Mouse (Mus musculus) layer of hippocampus, adult 2 months (tissue): Measurements from ENCODE around the gene Batf. TPM values are rescaled to one million over a fixed set of nuclear protein-coding genes. Genes with fewer than 3 reads are reported as not detected.

Experiments
- DNase-seq, 2 experiments: peaks; one replicate each; pipeline ENCODE4 v3.0.0; 2022; ENCODE audit warnings: low spot score in 2 of 2
- H3K27ac ChIP-seq: fragments of 200-600 bp; 2 replicates; pipeline ENCODE4 v1.8.1; 2022
- H3K4me3 ChIP-seq: fragments of 200-600 bp; 2 replicates; pipeline ENCODE4 v1.8.1; 2022; ENCODE audit warnings: mild to moderate bottlenecking
- CTCF ChIP-seq: fragments of 200-600 bp; conservative IDR thresholded peaks from 2 replicates; pipeline ENCODE4 v1.8.1; 2022; ENCODE audit warnings: antibody characterized with exemption, mild to moderate bottlenecking, moderate library complexity
- total RNA-seq, 2 experiments: library from RNA; stranded (reverse); gene quantifications; 2 replicates each; pipeline ENCODE4 v1.2.3; 2021

Batf gene
- total RNA-seq, 2 experiments from 2014 or later = 0.41 to 0.64 TPM

- Histone ChIP-seq H3K27ac (no peak overlapping the region), H3K4me3 (no peak overlapping the region)
- DNase-seq = no peak
- no peak for TF ChIP-seq CTCF
These were observed 38.8 kb downstream of the Batf start for GRCm38 (mm10) chr12:85725306-85725705.

GRCm38 (mm10) chr12:85726729-85727397 lies 40.4 kb downstream of the Batf start:
- Histone ChIP-seq H3K4me3 (no peak overlapping the region), H3K27ac (no peak overlapping the region)
- no peak for DNase-seq
- no peak for TF ChIP-seq CTCF

GRCm38 (mm10) chr12:85728181-85728580 lies 41.7 kb downstream of the Batf start:
- H3K27ac ChIP-seq = no peak overlapping the region
- H3K4me3 ChIP-seq = no peak overlapping the region
- no peak for DNase-seq
- TF ChIP-seq CTCF = no peak

GRCm38 (mm10) chr12:85729022-85729944 lies 42.8 kb downstream of the Batf start:
- DNase-seq = peak; percentile 32 to 67
- Histone ChIP-seq H3K27ac (no peak overlapping the region), H3K4me3 (no peak overlapping the region; the same call in 1 of the 2 replicates)
- TF ChIP-seq CTCF = peak; percentile 98

GRCm38 (mm10) chr12:85729945-85730290 lies 43.4 kb downstream of the Batf start:
- no peak overlapping the region for H3K4me3 ChIP-seq
- no peak for TF ChIP-seq CTCF
- DNase-seq = no peak
- H3K27ac ChIP-seq = no peak overlapping the region

GRCm38 (mm10) chr12:85736203-85736602 lies 49.7 kb downstream of the Batf start:
- no peak for DNase-seq
- no peak for TF ChIP-seq CTCF
- no peak overlapping the region for H3K4me3 ChIP-seq
- H3K27ac ChIP-seq = no peak overlapping the region

- no peak for TF ChIP-seq CTCF
- DNase-seq = peak; percentile 23 to 44
- H3K4me3 ChIP-seq = no peak overlapping the region
These were observed 50.5 kb downstream of the Batf start for GRCm38 (mm10) chr12:85736960-85737359.

GRCm38 (mm10) chr12:85745827-85746695 lies 59.6 kb downstream of the Batf start, which contains the start of gene Flvcr2:
Gene Flvcr2 (plus strand): TSS chr12:85746539.
- peak; percentile 89 for TF ChIP-seq CTCF
- H3K27ac ChIP-seq = peak within 1 kb of the TSS; percentile 67; the same call in 1 of the 2 replicates

More at GRCm38 (mm10) chr12:85736960-85737359, 50.5 kb downstream of the Batf start:
- H3K27ac ChIP-seq = no peak overlapping the region

GRCm38 (mm10) chr12:85746696-85747219 lies 60.3 kb downstream of the Batf start:
- no peak for DNase-seq
- Histone ChIP-seq H3K27ac (0 out of 2 replicates have a peak overlapping the region, but pooled peaks have one; percentile 36), H3K4me3 (peak overlapping the region; percentile 57)
- TF ChIP-seq CTCF = no peak

More at GRCm38 (mm10) chr12:85745827-85746695, 59.6 kb downstream of the Batf start, which contains the start of gene Flvcr2:
- peak; percentile 68 to 77 for DNase-seq
- H3K4me3 ChIP-seq = peak within 1 kb of the TSS; percentile 57

GRCm38 (mm10) chr12:85747343-85747742 lies 60.9 kb downstream of the Batf start:
- peak overlapping the region; percentile 57; the same call in 1 of the 2 replicates for H3K4me3 ChIP-seq
- no peak overlapping the region for H3K27ac ChIP-seq
- TF ChIP-seq CTCF = no peak
- DNase-seq = no peak

GRCm38 (mm10) chr12:85749861-85750260 lies 63.4 kb downstream of the Batf start:
- Histone ChIP-seq H3K27ac (no peak overlapping the region), H3K4me3 (no peak overlapping the region)
- no peak for TF ChIP-seq CTCF
- DNase-seq = no peak

GRCm38 (mm10) chr12:85752116-85752515 lies 65.6 kb downstream of the Batf start:
- no peak overlapping the region for H3K4me3 ChIP-seq
- no peak overlapping the region for H3K27ac ChIP-seq
- no peak for TF ChIP-seq CTCF

More at GRCm38 (mm10) chr12:85752116-85752515, 65.6 kb downstream of the Batf start:
- DNase-seq = no peak
